Mouse (Mus musculus): ENCODE data around the gene Phf24. TPM values are rescaled to one million over a fixed set of nuclear protein-coding genes. Genes with fewer than 3 reads are reported as not detected.
A peak's percentile ranks its signal among the peaks of the same experiment; 100 is the strongest.

The Phf24 gene
- total RNA-seq (2021): 100 to 1,000 TPM; 154 to 155 TPM
- long read RNA-seq, experiment 1, full-length matches to known transcripts: 29 of 110 reads
- long read RNA-seq, experiment 1, partial matches to known transcripts: 7 of 110 reads
- long read RNA-seq, experiment 1, other reads (novel, unspliced or antisense): 74 of 110 reads
- long read RNA-seq, experiment 2, full-length matches to known transcripts: 29 of 161 reads
- long read RNA-seq, experiment 2, partial matches to known transcripts: 11 of 161 reads
- long read RNA-seq, experiment 2, other reads (novel, unspliced or antisense): 121 of 161 reads

DNA sequence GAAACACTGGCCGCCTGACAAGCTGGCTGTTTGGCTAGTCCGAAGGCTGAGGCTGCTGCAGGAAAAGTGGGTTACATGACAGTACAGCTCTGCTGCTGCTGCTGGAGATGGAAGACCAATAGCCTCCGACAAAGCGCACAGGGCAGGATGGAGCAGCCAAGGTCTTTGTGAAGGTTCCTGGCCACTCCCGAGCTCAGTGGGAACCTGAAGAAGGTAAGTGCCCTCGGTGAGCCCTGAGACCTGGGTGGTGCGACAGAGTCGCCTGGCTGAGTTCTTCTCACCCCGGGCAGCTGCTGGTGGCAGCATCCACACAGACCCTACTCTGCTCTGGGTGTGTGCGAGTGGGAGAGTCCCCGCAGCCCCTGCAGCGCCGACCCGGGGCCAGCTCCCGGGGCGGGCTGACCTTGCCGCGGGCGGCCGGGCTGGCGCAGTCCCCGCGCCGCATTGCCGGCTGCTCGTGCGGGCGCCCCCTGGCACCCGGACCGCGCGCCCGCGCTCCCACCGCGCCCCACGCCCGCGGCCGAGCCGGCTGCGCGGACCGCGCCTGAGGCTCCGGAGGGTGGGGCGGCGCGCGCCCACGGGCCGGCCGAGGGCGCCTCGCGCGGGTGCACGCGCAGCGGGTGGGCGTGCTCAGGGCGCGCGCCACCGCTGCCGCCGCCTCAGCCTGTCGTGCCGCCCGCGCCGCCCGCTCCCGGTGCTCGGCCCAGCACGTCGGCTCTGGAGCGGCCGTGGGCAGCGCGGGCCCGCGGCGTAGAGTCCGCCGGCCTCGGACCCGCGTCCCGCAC lies at the start of gene Phf24:
Phf24 (plus strand) TSS at position 44 of the 785 bp plus-strand sequence.
- no peak for TF ChIP-seq CTCF (conservative IDR thresholded peaks at IDR 0.05)
- peak in 1 of 2 experiments; percentile 54 for DNase-seq (ENCODE audit: low spot score in 2 of 2)
- peak within 1 kb of the TSS; percentile 80 for H3K4me3 ChIP-seq
- peak within 1 kb of the TSS; percentile 96 for H3K27ac ChIP-seq

DNA sequence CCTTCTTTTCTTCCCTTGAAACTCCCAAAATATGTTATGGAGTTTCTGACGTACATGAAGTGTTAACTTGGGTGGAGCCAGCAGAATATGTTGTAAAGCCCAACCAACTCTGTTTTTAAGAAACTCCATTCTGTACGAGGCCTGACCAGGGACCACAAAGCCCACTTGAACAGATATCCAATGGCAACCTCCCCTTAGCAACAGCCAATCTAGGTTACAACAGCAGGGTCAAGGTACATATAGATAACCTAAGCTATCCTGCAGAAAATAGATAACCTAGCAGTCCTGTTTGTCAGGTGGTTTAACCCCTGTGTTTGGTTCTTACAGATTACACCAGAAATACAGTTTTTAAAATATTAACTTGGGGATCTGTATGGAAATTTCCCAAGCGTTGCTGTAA lies 49.1 kb upstream of the Phf24 start:
- no peak overlapping the region for H3K27ac ChIP-seq
- no peak for TF ChIP-seq CTCF (conservative IDR thresholded peaks at IDR 0.05)
- DNase-seq (ENCODE audit: low spot score in 2 of 2): no peak
- no peak overlapping the region for H3K4me3 ChIP-seq

DNA sequence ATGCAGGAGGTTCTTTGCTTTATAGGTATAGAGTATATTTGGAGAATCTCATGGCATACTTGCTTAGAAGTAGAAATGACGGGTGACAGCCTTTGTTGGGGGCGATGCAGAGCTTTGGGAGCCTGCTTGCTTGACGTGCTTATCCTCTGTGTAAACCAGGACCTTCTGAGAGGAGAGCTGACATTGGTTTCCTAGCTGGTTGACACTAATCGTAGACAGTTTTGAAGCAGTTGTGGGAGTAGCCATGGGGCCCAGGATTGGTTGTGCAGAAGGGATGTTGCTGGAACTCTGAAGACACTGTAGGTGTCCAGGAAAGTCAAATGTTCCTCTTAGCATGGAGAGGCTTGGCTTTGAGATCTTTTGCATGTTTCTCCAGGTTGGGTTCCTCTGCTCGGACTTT lies 48.3 kb upstream of the Phf24 start:
- no peak overlapping the region for H3K27ac ChIP-seq
- no peak overlapping the region for H3K4me3 ChIP-seq
- TF ChIP-seq CTCF (conservative IDR thresholded peaks at IDR 0.05): no peak
- DNase-seq (ENCODE audit: low spot score in 2 of 2): no peak

DNA sequence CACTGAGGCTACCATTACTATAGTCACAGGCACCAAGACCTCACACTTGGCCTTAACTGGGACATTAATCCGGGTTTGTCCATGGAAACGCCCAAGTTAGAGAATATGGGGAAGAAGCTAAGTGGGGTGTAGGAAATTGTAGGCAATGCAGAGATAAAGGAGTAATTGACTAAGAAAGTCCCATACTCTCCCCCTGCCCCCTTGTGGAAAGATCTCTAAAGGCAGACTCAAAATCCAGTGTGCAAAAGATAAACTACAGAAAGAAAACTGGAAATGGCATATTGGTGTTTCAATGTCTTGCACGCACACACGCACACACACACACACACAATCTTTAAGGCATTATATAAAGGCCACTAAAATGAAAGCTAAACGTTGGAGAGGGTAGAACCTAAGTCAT lies 45.7 kb upstream of the Phf24 start:
- no peak for DNase-seq (ENCODE audit: low spot score in 2 of 2)
- H3K4me3 ChIP-seq: no peak overlapping the region
- TF ChIP-seq CTCF (conservative IDR thresholded peaks at IDR 0.05): peak; percentile 70
- H3K27ac ChIP-seq: no peak overlapping the region

DNA sequence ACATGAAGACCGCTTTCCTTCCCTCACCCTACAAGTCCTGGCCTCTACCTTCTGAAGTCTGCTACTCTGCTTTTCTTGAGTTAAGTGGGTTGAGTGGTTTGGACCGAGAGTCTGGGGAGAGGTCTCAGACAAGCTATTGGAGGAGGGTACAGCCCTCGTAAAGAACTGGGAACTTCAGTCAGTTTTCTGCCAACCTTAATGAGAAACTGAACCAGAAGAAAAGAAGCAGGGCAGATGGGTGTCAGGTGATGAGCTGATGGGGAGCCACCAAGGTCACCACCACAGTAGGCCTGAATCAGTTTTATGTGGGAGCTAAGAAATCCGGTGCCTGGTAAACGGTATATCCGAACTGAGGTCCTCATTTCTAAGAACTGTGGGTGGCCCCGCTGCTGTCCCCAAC lies 44.3 kb upstream of the Phf24 start:
- Histone ChIP-seq H3K4me3 (no peak overlapping the region), H3K27ac (no peak overlapping the region)
- no peak for TF ChIP-seq CTCF (conservative IDR thresholded peaks at IDR 0.05)
- no peak for DNase-seq (ENCODE audit: low spot score in 2 of 2)

DNA sequence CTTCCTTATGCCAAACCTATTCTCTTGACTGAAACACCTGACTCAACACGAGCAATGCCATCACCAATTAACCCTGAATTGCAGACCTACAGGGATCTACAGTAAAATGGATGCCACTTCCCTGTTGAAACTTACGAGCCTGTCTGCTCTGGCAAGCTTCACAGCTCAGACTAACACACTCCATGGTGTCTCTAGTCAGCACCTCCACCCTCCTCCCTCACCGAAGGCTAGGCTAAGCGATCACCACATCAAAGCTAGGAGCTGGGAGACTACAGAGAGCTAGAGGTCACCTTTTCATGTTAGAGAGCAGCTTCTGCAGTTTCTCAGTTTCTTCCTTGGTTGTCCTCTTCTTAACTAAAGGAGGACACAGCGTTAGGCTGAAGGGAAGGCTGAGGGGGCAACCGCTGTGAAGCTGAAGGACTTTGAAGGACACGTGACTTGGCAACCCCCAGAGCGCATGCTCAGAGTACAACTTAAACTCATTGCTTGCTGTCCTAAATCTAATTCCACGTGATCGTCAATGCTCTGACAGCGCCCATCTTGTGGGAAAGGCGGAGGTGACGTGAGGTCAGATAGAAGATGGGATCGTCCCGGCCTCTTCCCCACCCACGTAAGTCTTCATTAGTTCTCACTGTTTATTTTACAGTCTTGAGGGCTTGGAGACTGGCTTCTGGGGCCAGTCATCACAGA lies 43.6 kb upstream of the Phf24 start:
- no peak overlapping the region for H3K27ac ChIP-seq
- TF ChIP-seq CTCF (conservative IDR thresholded peaks at IDR 0.05): no peak

GRCm38 (mm10) chr4:42874134-42874533 lies 42.3 kb upstream of the Phf24 start, which contains the start of gene Fam205c:
Gene Fam205c (minus strand): TSS chr4:42874234.
- no peak within 1 kb of the TSS for H3K4me3 ChIP-seq
- TF ChIP-seq CTCF (conservative IDR thresholded peaks at IDR 0.05): no peak
- H3K27ac ChIP-seq: no peak within 1 kb of the TSS
- no peak for DNase-seq (ENCODE audit: low spot score in 2 of 2)

More for the DNA sequence above, 43.6 kb upstream of the Phf24 start:
- no peak overlapping the region for H3K4me3 ChIP-seq
- DNase-seq (ENCODE audit: low spot score in 2 of 2): no peak

DNA sequence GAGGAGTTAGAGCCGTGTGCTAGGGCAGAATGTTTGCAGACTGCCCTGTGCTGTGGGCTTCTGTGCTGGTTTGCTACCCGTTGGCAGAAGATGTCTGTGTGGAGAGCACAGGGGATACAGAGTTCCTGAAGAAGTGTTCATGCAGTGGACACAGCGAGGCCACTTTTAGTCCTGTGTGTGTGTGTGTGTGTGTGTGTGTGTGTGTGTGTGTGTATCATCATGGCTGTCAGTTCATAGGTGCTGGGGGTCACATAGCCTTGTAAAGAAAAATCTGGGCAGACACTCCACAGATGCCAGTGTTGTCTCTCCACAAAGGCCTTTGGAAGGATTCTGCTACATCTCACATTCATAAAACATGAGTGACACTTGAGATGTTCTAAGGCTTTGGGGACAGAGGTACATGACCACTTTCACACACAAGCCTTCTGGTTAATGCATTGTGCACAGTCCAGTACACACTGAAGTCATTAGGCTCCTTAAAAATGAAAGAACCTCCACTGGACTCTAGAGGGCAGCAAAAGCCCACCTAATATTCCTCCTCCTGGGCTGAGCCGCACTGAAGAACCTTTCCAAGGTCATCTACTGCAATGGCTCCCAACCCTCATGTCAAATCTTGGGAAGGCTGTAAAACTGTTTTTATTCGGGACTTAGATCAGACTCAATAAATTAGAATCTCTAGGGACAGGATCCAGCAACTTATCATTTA lies 39.7 kb upstream of the Phf24 start:
- peak; percentile 64 to 74 for DNase-seq (ENCODE audit: low spot score in 2 of 2)
- peak; percentile 84 for TF ChIP-seq CTCF (conservative IDR thresholded peaks at IDR 0.05)
- Histone ChIP-seq H3K4me3 (no peak overlapping the region), H3K27ac (no peak overlapping the region)

- no peak for TF ChIP-seq CTCF (conservative IDR thresholded peaks at IDR 0.05)
- no peak overlapping the region for H3K4me3 ChIP-seq
- DNase-seq (ENCODE audit: low spot score in 2 of 2): no peak
Observed at GRCm38 (mm10) chr4:42877657-42878056, 38.8 kb upstream of the Phf24 start.

GRCm38 (mm10) chr4:42879829-42880676 lies 36.4 kb upstream of the Phf24 start:
- no peak overlapping the region for H3K27ac ChIP-seq
- DNase-seq (ENCODE audit: low spot score in 2 of 2): no peak
- TF ChIP-seq CTCF (conservative IDR thresholded peaks at IDR 0.05): peak; percentile 11; the same call in 1 of the 2 replicates
- H3K4me3 ChIP-seq: no peak overlapping the region

More at GRCm38 (mm10) chr4:42877657-42878056, 38.8 kb upstream of the Phf24 start:
- no peak overlapping the region for H3K27ac ChIP-seq

DNA sequence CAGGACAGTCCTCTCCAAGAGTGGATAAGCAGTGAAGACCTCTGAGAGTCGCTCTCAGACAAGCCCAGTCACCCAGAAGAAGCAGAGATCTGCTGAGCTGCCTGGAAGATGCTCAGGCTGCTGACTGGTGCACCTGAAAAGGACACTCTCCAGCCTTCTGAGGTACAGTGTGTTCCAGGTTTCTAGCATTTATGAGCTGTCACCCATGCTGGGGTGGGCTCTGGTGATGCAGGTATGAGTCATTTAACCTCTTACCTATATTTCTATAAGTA lies 35.8 kb upstream of the Phf24 start:
- DNase-seq (ENCODE audit: low spot score in 2 of 2): no peak
- H3K4me3 ChIP-seq: no peak overlapping the region
- H3K27ac ChIP-seq: no peak overlapping the region
- no peak for TF ChIP-seq CTCF (conservative IDR thresholded peaks at IDR 0.05)

DNA sequence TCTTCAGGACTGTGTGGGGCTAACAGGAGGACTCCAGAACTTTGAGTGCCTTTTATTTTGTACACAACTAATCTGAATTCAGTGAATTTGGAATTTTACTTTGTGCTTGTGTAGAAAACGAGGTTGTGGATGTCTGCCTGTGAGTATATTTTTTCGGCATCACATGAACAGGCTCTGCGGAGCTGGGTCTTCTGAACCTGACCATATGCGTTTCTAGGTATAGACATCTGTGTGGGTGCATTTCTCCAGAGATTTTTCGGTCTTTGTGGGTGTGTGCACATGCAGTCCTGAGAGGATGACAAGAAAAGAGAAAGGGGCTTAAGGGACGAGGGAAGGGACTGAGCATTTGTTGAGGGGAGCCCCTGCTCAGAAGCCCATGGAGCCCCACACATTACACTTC lies 29.5 kb upstream of the Phf24 start:
- no peak for DNase-seq (ENCODE audit: low spot score in 2 of 2)
- TF ChIP-seq CTCF (conservative IDR thresholded peaks at IDR 0.05): no peak
- no peak overlapping the region for H3K27ac ChIP-seq
- no peak overlapping the region for H3K4me3 ChIP-seq

Measured in layer of hippocampus, adult 2 months (tissue).